Mouse (Mus musculus): ENCODE data around the gene Ppp1r36. TPM values are rescaled to one million over a fixed set of nuclear protein-coding genes. Genes with fewer than 3 reads are reported as not detected.
"Not testable (repeated sequence)": the region's sequence is repeated elsewhere in the genome, so short reads cannot be mapped to it uniquely, and the experiment has no call there.

Gene Ppp1r36
- total RNA-seq, 2 experiments from 2014 or later, result 0.19 TPM; not detected in 1

- DNase-seq (ENCODE audit: low spot score), result no peak
Measured at GRCm38 (mm10) chr12:76446201-76446600, 28.9 kb downstream of the Ppp1r36 start.

GRCm38 (mm10) chr12:76448127-76448526 is 30.8 kb downstream of the Ppp1r36 start:
- DNase-seq (ENCODE audit: low spot score), result no peak

- DNase-seq (ENCODE audit: low spot score), result no peak
Measured at GRCm38 (mm10) chr12:76452203-76452602, 34.9 kb downstream of the Ppp1r36 start.

- not testable (repeated sequence) for DNase-seq (ENCODE audit: low spot score)
Measured at GRCm38 (mm10) chr12:76458445-76458844, 41.1 kb downstream of the Ppp1r36 start.

- DNase-seq (ENCODE audit: low spot score), result no peak
Measured at GRCm38 (mm10) chr12:76459032-76459431, 41.7 kb downstream of the Ppp1r36 start.

- no peak for DNase-seq (ENCODE audit: low spot score)
Measured at GRCm38 (mm10) chr12:76463391-76463790, 46.1 kb downstream of the Ppp1r36 start.

GRCm38 (mm10) chr12:76464651-76465252 is 47.4 kb downstream of the Ppp1r36 start:
- DNase-seq (ENCODE audit: low spot score), result no peak

- peak; percentile 55 for DNase-seq (ENCODE audit: low spot score)
Measured at GRCm38 (mm10) chr12:76466651-76467050, 49.3 kb downstream of the Ppp1r36 start.

- DNase-seq (ENCODE audit: low spot score), result no peak
Measured at GRCm38 (mm10) chr12:76467256-76467655, 49.9 kb downstream of the Ppp1r36 start.

GRCm38 (mm10) chr12:76472046-76472445 is 54.7 kb downstream of the Ppp1r36 start:
- DNase-seq (ENCODE audit: low spot score), result peak; percentile 61

GRCm38 (mm10) chr12:76473562-76474245 is 56.4 kb downstream of the Ppp1r36 start:
- DNase-seq (ENCODE audit: low spot score), result no peak

GRCm38 (mm10) chr12:76474246-76474583 is 56.9 kb downstream of the Ppp1r36 start:
- DNase-seq (ENCODE audit: low spot score), result no peak

GRCm38 (mm10) chr12:76474802-76475201 is 57.5 kb downstream of the Ppp1r36 start:
- DNase-seq (ENCODE audit: low spot score), result no peak

- no peak for DNase-seq (ENCODE audit: low spot score)
Measured at GRCm38 (mm10) chr12:76476146-76476545, 58.8 kb downstream of the Ppp1r36 start.

GRCm38 (mm10) chr12:76478309-76479023 is 61.1 kb downstream of the Ppp1r36 start:
- no peak for DNase-seq (ENCODE audit: low spot score)

- no peak for DNase-seq (ENCODE audit: low spot score)
Measured at GRCm38 (mm10) chr12:76479174-76479573, 61.8 kb downstream of the Ppp1r36 start.

- DNase-seq (ENCODE audit: low spot score), result peak; percentile 35
Measured at GRCm38 (mm10) chr12:76479836-76480495, 62.6 kb downstream of the Ppp1r36 start.

- no peak for DNase-seq (ENCODE audit: low spot score)
Measured at GRCm38 (mm10) chr12:76482446-76482845, 65.1 kb downstream of the Ppp1r36 start.

- DNase-seq (ENCODE audit: low spot score), result no peak
Measured at GRCm38 (mm10) chr12:76482948-76483347, 65.6 kb downstream of the Ppp1r36 start.

GRCm38 (mm10) chr12:76484881-76485280 is 67.5 kb downstream of the Ppp1r36 start:
- DNase-seq (ENCODE audit: low spot score), result no peak

GRCm38 (mm10) chr12:76485381-76485780 is 68.0 kb downstream of the Ppp1r36 start:
- no peak for DNase-seq (ENCODE audit: low spot score)

- no peak for DNase-seq (ENCODE audit: low spot score)
Measured at GRCm38 (mm10) chr12:76486943-76487342, 69.6 kb downstream of the Ppp1r36 start.
